Mouse (Mus musculus): ENCODE measurements around the gene Wdr89. TPM values are rescaled to one million over a fixed set of nuclear protein-coding genes. Genes with fewer than 3 reads are reported as not detected.

The Wdr89 gene
- total and polyA plus RNA-seq, 3 experiments = 10.2 to 33.0 (median 27.6) TPM

DNA sequence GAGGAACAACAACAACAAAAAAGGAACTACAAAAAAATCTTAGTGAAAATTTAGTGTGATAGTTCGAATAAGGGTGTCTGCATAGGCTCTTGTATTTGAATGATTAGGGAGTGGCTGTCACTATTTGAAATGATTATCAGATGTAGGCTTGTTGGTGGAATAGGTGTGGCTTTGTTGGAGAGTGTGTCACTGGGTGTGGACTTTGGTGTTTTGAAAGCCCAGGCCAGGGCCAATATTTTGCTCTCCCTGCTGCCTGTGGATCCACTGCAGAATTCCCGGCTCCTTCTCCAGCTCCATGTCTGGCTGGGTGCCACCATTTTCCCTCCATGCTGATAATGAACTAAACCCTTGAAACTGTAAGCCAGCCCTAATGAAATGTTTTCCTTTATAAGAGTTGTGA, 40.2 kb upstream of the Wdr89 start:
- H3K27ac ChIP-seq (ENCODE audit: insufficient read depth, low read depth) = no peak overlapping the region
- H3K9me3 ChIP-seq (replicated peaks; ENCODE audit: low read length) = no peaks in the 10 kb centered on the region
- H3K4me3 ChIP-seq (replicated peaks in 1 of 3; ENCODE audit: low read depth in 2 of 3, low read length in 2 of 3, poor library complexity in 1 of 3) = no peak overlapping the region
- H3K4me1 ChIP-seq (ENCODE audit: control insufficient read depth in 1 of 2, insufficient read depth in 2 of 2) = no peaks in the 10 kb centered on the region; a peak in 1 of 4 replicates
- H3K9ac ChIP-seq (ENCODE audit: insufficient read depth, low read depth) = no peak overlapping the region
- in situ Hi-C loops (cut with MboI; ENCODE audit: low pct_ligation_motif_present, low pct_unique_long_range_greater_than_20kb, low sequenced_read_pairs) (no loop called here), dilution Hi-C loops (cut with MboI; ENCODE audit: extremely low pct_ligation_motif_present, extremely low pct_unique_long_range_greater_than_20kb, low sequenced_read_pairs) (no loop called here)
- no peaks in the 10 kb centered on the region for H3K27me3 ChIP-seq (replicated peaks)
- TF ChIP-seq TBP (conservative IDR thresholded peaks at IDR 0.05; ENCODE audit: low read depth, low read length) = no peak
- no peak for TF ChIP-seq CTCF (conservative IDR thresholded peaks at IDR 0.05 in 1 of 2, IDR thresholded peaks at IDR 0.05 in 1 of 2; ENCODE audit: low read depth in 2 of 2, low read length in 2 of 2)
- no peak for TF ChIP-seq SMC3 (IDR thresholded peaks at IDR 0.05; ENCODE audit: low read depth, low read length)
- TF ChIP-seq SIN3A (IDR thresholded peaks at IDR 0.05; ENCODE audit: low read length) = no peak
- TF ChIP-seq RCOR1 (conservative IDR thresholded peaks at IDR 0.05; ENCODE audit: low read depth, low read length) = no peak
- TF ChIP-seq BHLHE40 (IDR thresholded peaks at IDR 0.05; ENCODE audit: low read depth, low read length) = no peak
- no peak for TF ChIP-seq ETS1 (conservative IDR thresholded peaks at IDR 0.05; ENCODE audit: low read depth, low read length)
- H3K4me2 ChIP-seq (ENCODE audit: insufficient read depth, low read depth, poor library complexity, severe bottlenecking) = no peak overlapping the region
- H3K79me2 ChIP-seq (replicated peaks; ENCODE audit: control insufficient read depth, extremely low read depth, insufficient read depth, poor library complexity, severe bottlenecking) = no peaks in the 10 kb centered on the region; the same call in 1 of the 2 replicates
- peaks cover 2 to 10% of the 10 kb centered on the region in 2 experiments for H3K36me3 ChIP-seq (replicated peaks in 1 of 2; ENCODE audit: control insufficient read depth in 1 of 2, insufficient read depth in 1 of 2, low read length in 1 of 2)
- no peak for DNase-seq (ENCODE audit: extremely low read depth)

- Histone ChIP-seq H3K79me2 (replicated peaks; ENCODE audit: control insufficient read depth, extremely low read depth, insufficient read depth, poor library complexity, severe bottlenecking) (no peaks in the 10 kb centered on the region), H3K4me3 (replicated peaks in 1 of 3; ENCODE audit: low read depth in 2 of 3, low read length in 2 of 3, poor library complexity in 1 of 3) (no peak overlapping the region), H3K36me3 (replicated peaks in 1 of 2; ENCODE audit: control insufficient read depth in 1 of 2, insufficient read depth in 1 of 2, low read length in 1 of 2) (no peaks in the 10 kb centered on the region), H3K4me1 (ENCODE audit: control insufficient read depth in 1 of 2, insufficient read depth in 2 of 2) (no peaks in the 10 kb centered on the region), H3K27me3 (replicated peaks) (no peaks in the 10 kb centered on the region), H3K27ac (ENCODE audit: insufficient read depth, low read depth) (no peak overlapping the region), H3K9ac (ENCODE audit: insufficient read depth, low read depth) (no peak overlapping the region), H3K4me2 (ENCODE audit: insufficient read depth, low read depth, poor library complexity, severe bottlenecking) (no peak overlapping the region), H3K9me3 (replicated peaks; ENCODE audit: low read length) (no peaks in the 10 kb centered on the region)
- dilution Hi-C loops (cut with MboI; ENCODE audit: extremely low pct_ligation_motif_present, extremely low pct_unique_long_range_greater_than_20kb, low sequenced_read_pairs) (no loop called here), in situ Hi-C loops (cut with MboI; ENCODE audit: low pct_ligation_motif_present, low pct_unique_long_range_greater_than_20kb, low sequenced_read_pairs) (no loop called here)
- DNase-seq (ENCODE audit: extremely low read depth) = no peak
- TF ChIP-seq MAFK (IDR thresholded peaks at IDR 0.05; ENCODE audit: insufficient replicate concordance, low read length) (no peak), IRF4 (IDR thresholded peaks at IDR 0.05; ENCODE audit: low read depth, low read length) (no peak), NRF1 (IDR thresholded peaks at IDR 0.05; ENCODE audit: low read depth, low read length) (no peak), NELFE (IDR thresholded peaks at IDR 0.05; ENCODE audit: low read depth, low read length) (no peak), MEF2A (IDR thresholded peaks at IDR 0.05; ENCODE audit: borderline replicate concordance, low read depth, low read length) (no peak), MYC (IDR thresholded peaks at IDR 0.05; ENCODE audit: low read depth, low read length) (no peak), MXI1 (IDR thresholded peaks at IDR 0.05; ENCODE audit: low read depth, low read length) (no peak), USF1 (IDR thresholded peaks at IDR 0.05; ENCODE audit: low read depth, low read length) (no peak), MAZ (IDR thresholded peaks at IDR 0.05; ENCODE audit: low read depth, low read length) (no peak), GABPA (IDR thresholded peaks at IDR 0.05; ENCODE audit: insufficient replicate concordance, low read depth, low read length) (no peak), SIN3A (IDR thresholded peaks at IDR 0.05; ENCODE audit: low read length) (no peak)
These were observed 37.3 kb upstream of the Wdr89 start for GRCm38 (mm10) chr12:75706670-75707069.

All from CH12.LX (cell line).